Mouse (Mus musculus) Muller cell, postnatal 12 days (primary cell): ENCODE measurements around the gene Slc7a5.

ENCODE experiments used
- DNase-seq: peaks from one replicate; pipeline ENCODE4 v3.0.0-alpha.2; 2015; ENCODE audit errors: inconsistent ontology term

Gene Slc7a5

GRCm38 (mm10) chr8:121850821-121851470 is 56.5 kb downstream of the Slc7a5 start:
- DNase-seq, result peak; percentile 95

- DNase-seq, result no peak
Observed at GRCm38 (mm10) chr8:121850436-121850820, 57.1 kb downstream of the Slc7a5 start.

GRCm38 (mm10) chr8:121850018-121850417 is 57.5 kb downstream of the Slc7a5 start:
- peak; percentile 65 for DNase-seq

- no peak for DNase-seq
Observed at GRCm38 (mm10) chr8:121849303-121849702, 58.2 kb downstream of the Slc7a5 start.

GRCm38 (mm10) chr8:121848495-121848894 is 59.0 kb downstream of the Slc7a5 start:
- DNase-seq, result no peak

- DNase-seq, result no peak
Observed at GRCm38 (mm10) chr8:121847987-121848386, 59.5 kb downstream of the Slc7a5 start.

- no peak for DNase-seq
Observed at GRCm38 (mm10) chr8:121847261-121847822, 60.2 kb downstream of the Slc7a5 start.

GRCm38 (mm10) chr8:121846815-121847214 is 60.7 kb downstream of the Slc7a5 start:
- no peak for DNase-seq

- no peak for DNase-seq
Observed at GRCm38 (mm10) chr8:121844765-121845164, 62.7 kb downstream of the Slc7a5 start.

GRCm38 (mm10) chr8:121843184-121843733 is 64.2 kb downstream of the Slc7a5 start:
- DNase-seq, result no peak

- no peak for DNase-seq
Observed at GRCm38 (mm10) chr8:121842064-121842955, 65.2 kb downstream of the Slc7a5 start.

GRCm38 (mm10) chr8:121841242-121841641 is 66.3 kb downstream of the Slc7a5 start:
- no peak for DNase-seq

- peak; percentile 67 for DNase-seq
Observed at GRCm38 (mm10) chr8:121832503-121832902, 75.0 kb downstream of the Slc7a5 start.

GRCm38 (mm10) chr8:121832061-121832460 is 75.4 kb downstream of the Slc7a5 start:
- no peak for DNase-seq
